Mouse (Mus musculus) neural tube, embryonic 14.5 days (tissue): ENCODE results near the gene Jup. TPM values are rescaled to one million over a fixed set of nuclear protein-coding genes. Genes with fewer than 3 reads are reported as not detected.
"Not testable (repeated sequence)": the region's sequence is repeated elsewhere in the genome, so short reads cannot be mapped to it uniquely, and the experiment has no call there.

Experiments
- ATAC-seq: fragments of 200-750 bp; cut with Nextera tagmentation; 2 replicates; pipeline ENCODE4 v1.8.0; 2017; ENCODE audit warnings: low read depth, mild to moderate bottlenecking, moderate TSS enrichment, moderate library complexity
- H3K27ac ChIP-seq: fragments of 300-500 bp; sonication (generic); 2 replicates; pipeline ENCODE4 v1.5.1; 2014; ENCODE audit warnings: low read depth, mild to moderate bottlenecking, control low read depth, low read length, moderate library complexity, mixed read lengths
- H3K27me3 ChIP-seq: fragments of 300-500 bp; sonication (generic); 2 replicates; pipeline ENCODE4 v1.6.1; 2014; ENCODE audit warnings: low read length; ENCODE audit not compliant: control insufficient read depth, insufficient read depth
- H3K36me3 ChIP-seq: fragments of 300-500 bp; sonication (generic); 2 replicates; pipeline ENCODE4 v1.6.1; 2014; ENCODE audit warnings: low read length, mixed read lengths; ENCODE audit not compliant: control insufficient read depth, insufficient read depth
- H3K4me1 ChIP-seq: fragments of 300-500 bp; sonication (generic); 2 replicates; pipeline ENCODE4 v1.6.1; 2014; ENCODE audit warnings: low read length; ENCODE audit not compliant: control insufficient read depth, insufficient read depth
- H3K4me2 ChIP-seq: fragments of 300-500 bp; sonication (generic); 2 replicates; pipeline ENCODE4 v1.6.1; 2014; ENCODE audit warnings: mild to moderate bottlenecking, low read depth, low read length, control low read depth
- H3K4me3 ChIP-seq: fragments of 300-500 bp; sonication (generic); 2 replicates; pipeline ENCODE4 v1.5.1; 2014; ENCODE audit warnings: low read depth, low read length, control low read depth, mixed read lengths
- H3K9ac ChIP-seq: fragments of 300-500 bp; sonication (generic); replicated peaks from 2 replicates; pipeline ENCODE4 v1.6.1; 2014; ENCODE audit warnings: low read depth, mild to moderate bottlenecking, control low read depth, low read length, mixed read lengths
- H3K9me3 ChIP-seq: fragments of 300-500 bp; sonication (generic); 2 replicates; pipeline ENCODE4 v1.6.1; 2016; ENCODE audit warnings: low read length; ENCODE audit not compliant: control insufficient read depth
- WGBS: fragments of 180-500 bp; shearing (Covaris S2); extraction: QIAGEN DNeasy Blood & Tissue Kit; methylation state at CpG from one replicate; pipeline ENCODE4 v1.1.7; 2014; 5-methylcytosine and 5-hydroxymethylcytosine counted together
- microRNA-seq: library from miRNA; unstranded; fragments of <30 nt; microRNA quantifications from one replicate; pipeline ENCODE4, GENCODE M21; 2016
- polyA plus RNA-seq: library from polyadenylated mRNA; unstranded; fragments of >200 nt; fragmentation: Nextera tagmentation; extraction: Ambion mirVana; gene quantifications from 2 replicates; pipeline ENCODE4 v1.2.1, GENCODE M21; 2014

Jup gene
- polyA plus RNA-seq, 1 experiment from 2014 or later, result 43.0 TPM

GRCm38 (mm10) chr11:100321479-100322305 is 75.9 kb downstream of the Jup start:
- not testable (repeated sequence) for ATAC-seq, H3K27me3 ChIP-seq, H3K4me2 ChIP-seq, H3K4me1 ChIP-seq, H3K27ac ChIP-seq, H3K9ac ChIP-seq, H3K4me3 ChIP-seq, H3K9me3 ChIP-seq
- peaks cover 16% of the 10 kb centered on the region for H3K36me3 ChIP-seq
- 82% methylated on average over 7 of the region's 7 CpGs for WGBS

DNA sequence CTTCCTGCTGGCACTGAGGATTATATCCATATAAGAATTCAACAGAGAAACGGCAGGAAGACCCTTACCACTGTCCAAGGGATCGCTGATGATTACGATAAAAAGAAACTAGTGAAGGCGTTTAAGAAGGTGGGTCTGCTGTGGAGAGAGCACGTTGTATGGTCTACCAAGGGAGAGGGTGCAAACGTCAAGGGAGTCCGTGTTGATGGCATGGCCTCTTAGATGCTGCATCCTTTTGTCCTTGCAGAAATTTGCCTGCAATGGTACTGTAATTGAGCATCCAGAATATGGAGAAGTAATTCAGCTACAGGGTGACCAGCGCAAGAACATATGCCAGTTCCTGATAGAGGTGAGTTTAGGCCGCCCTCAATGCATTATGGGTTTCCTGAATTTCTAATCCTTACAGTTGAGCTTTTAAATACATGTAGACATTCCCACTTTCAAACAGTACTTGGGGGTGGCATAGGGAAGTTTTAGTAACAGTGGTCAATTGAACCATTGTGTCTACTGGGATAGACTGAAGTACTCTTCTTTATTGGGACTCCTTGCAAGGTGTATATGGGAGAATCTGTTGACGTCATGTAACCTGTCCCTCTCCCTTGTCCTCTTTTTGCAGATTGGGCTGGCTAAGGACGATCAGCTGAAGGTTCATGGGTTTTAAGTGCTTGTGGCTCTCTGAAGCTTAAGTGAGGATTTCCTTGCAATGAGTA is 76.7 kb downstream of the Jup start:
- peak overlapping the region; percentile 98 for H3K27ac ChIP-seq
- WGBS, result 21% methylated on average over 11 of the region's 11 CpGs
- not testable (repeated sequence) for ATAC-seq

GRCm38 (mm10) chr11:100320172-100320630 is 77.4 kb downstream of the Jup start:
- peaks cover 4% of the 10 kb centered on the region; the same call in 1 of the 2 replicates for H3K4me1 ChIP-seq
- peak overlapping the region; percentile 64 for H3K4me3 ChIP-seq
- peak overlapping the region; percentile 95 for H3K9ac ChIP-seq
- peak overlapping the region; percentile 98 for H3K27ac ChIP-seq
- H3K36me3 ChIP-seq, result peaks cover 16% of the 10 kb centered on the region
- peak; percentile 85 for ATAC-seq
- no peaks in the 10 kb centered on the region for H3K9me3 ChIP-seq
- peak overlapping the region; percentile 84 for H3K4me2 ChIP-seq
- no peaks in the 10 kb centered on the region for H3K27me3 ChIP-seq
- WGBS, result under 1% methylated on average over 33 of the region's 40 CpGs

More for the DNA sequence above, 76.7 kb downstream of the Jup start:
- H3K36me3 ChIP-seq, result peaks cover 16% of the 10 kb centered on the region
- H3K9me3 ChIP-seq, H3K27me3 ChIP-seq, H3K4me1 ChIP-seq: not testable (repeated sequence)
- peak overlapping the region; percentile 95 for H3K9ac ChIP-seq
- H3K4me3 ChIP-seq, result peak overlapping the region; percentile 64
- H3K4me2 ChIP-seq, result peak overlapping the region; percentile 84

DNA sequence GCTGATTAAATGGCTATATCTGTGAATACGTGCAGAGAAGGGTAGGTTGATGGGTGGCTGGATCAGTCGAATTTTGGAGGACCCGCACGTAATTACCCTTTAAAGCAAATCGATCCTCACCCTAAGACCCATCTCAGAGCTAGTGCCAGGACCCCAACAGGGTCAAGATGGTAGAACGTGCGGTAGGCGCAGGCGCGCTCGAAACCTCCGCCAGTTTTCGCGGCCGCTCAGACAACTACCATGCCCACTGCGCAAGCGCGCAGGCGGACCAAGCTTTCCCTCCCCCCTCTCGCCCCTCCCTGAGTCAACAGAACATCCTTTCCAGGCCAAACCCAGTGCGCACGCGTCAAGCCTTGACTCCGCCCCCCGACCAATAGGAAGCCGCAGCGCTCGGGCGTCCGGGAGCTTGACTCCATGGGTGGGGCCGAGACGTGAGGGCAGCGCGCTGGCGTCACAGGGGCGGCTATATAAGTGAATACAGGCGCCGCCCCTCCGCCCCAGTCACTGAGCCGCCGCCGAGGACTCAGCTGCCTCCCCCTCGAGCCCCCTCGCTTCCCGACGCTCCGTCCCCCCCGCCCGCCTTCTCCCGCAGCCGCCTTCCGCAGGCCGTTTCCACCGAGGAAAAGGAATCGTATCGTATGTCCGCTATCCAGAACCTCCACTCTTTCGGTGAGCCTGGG is 77.9 kb downstream of the Jup start, which contains the start of gene Eif1:
Gene Eif1 (plus strand): TSS at position 394 of the 680 bp plus-strand sequence.
- H3K4me3 ChIP-seq, result peak within 1 kb of the TSS; percentile 64
- H3K27me3 ChIP-seq, result no peaks in the 10 kb centered on the region
- H3K4me1 ChIP-seq, result peaks cover 4% of the 10 kb centered on the region; the same call in 1 of the 2 replicates
- peak within 1 kb of the TSS; percentile 98 for H3K27ac ChIP-seq
- peak within 1 kb of the TSS; percentile 84 for H3K4me2 ChIP-seq
- H3K9ac ChIP-seq, result peak within 1 kb of the TSS; percentile 95
- 1% methylated on average over 39 of the region's 58 CpGs for WGBS
- peak; percentile 89 for ATAC-seq
- H3K9me3 ChIP-seq, result no peaks in the 10 kb centered on the region
- H3K36me3 ChIP-seq, result peaks cover 16% of the 10 kb centered on the region

Small RNA genes within 50 kb of the gene (microRNA-seq; reads per million reads assigned to microRNA genes)
- not detected for gene Gm27374

Other genes with a start within 250 kb of the Jup start
- 0.46 and 0.51 TPM in 2 replicates for gene Krt19, start 249.1 kb downstream of the Jup start, polyA plus RNA-seq
- gene Krt9, start 204.5 kb downstream of the Jup start, polyA plus RNA-seq, result 0.08 TPM in 1 of 2 replicates, not detected in the other
- 0.36 and 0.40 TPM in 2 replicates for gene Krt14, start 190.2 kb downstream of the Jup start, polyA plus RNA-seq
- gene Krt16, start 148.9 kb downstream of the Jup start, polyA plus RNA-seq, result not detected in 2 replicates
- 0.22 TPM in 1 of 2 replicates, not detected in the other for gene Krt17, start 136.7 kb downstream of the Jup start, polyA plus RNA-seq
- gene Krt42, start 127.9 kb downstream of the Jup start, polyA plus RNA-seq, result not detected in 2 replicates
- gene Eif1, start 77.9 kb downstream of the Jup start, polyA plus RNA-seq, result 1,262 and 1,333 TPM in 2 replicates
- not detected in 2 replicates for gene Gast, start 63.4 kb downstream of the Jup start, polyA plus RNA-seq
- 71.6 and 93.7 TPM in 2 replicates for gene Hap1, start 41.6 kb downstream of the Jup start, polyA plus RNA-seq
- 18.9 and 21.1 TPM in 2 replicates for gene P3h4, start 17.1 kb upstream of the Jup start, polyA plus RNA-seq
- gene Fkbp10, start 17.9 kb upstream of the Jup start, polyA plus RNA-seq, result 7.2 and 32.8 TPM in 2 replicates
- 107 and 109 TPM in 2 replicates for gene Nt5c3b, start 44.0 kb upstream of the Jup start, polyA plus RNA-seq
- gene Klhl10, start 44.2 kb upstream of the Jup start, polyA plus RNA-seq, result 0.68 and 1.1 TPM in 2 replicates
- 15.7 and 16.1 TPM in 2 replicates for gene Klhl11, start 75.0 kb upstream of the Jup start, polyA plus RNA-seq
- gene Acly, start 130.2 kb upstream of the Jup start, polyA plus RNA-seq, result 191 and 250 TPM in 2 replicates
- 1.7 and 2.2 TPM in 2 replicates for gene Ttc25, start 147.8 kb upstream of the Jup start, polyA plus RNA-seq
- gene Cnp, start 177.1 kb upstream of the Jup start, polyA plus RNA-seq, result 41.1 and 49.3 TPM in 2 replicates
- 108 and 110 TPM in 2 replicates for gene Nkiras2, start 221.5 kb upstream of the Jup start, polyA plus RNA-seq
- gene Dnajc7, start 222.4 kb upstream of the Jup start, polyA plus RNA-seq, result 109 and 112 TPM in 2 replicates